Mouse (Mus musculus) heart, embryonic 15.5 days (tissue): Measurements from ENCODE around the gene Ubqln1. TPM values are rescaled to one million over a fixed set of nuclear protein-coding genes. Genes with fewer than 3 reads are reported as not detected.
A peak's percentile ranks its signal among the peaks of the same experiment; 100 is the strongest.

Source experiments
- ATAC-seq: fragments of 200-750 bp; cut with Nextera tagmentation; replicated peaks from 2 replicates; pipeline ENCODE4 v1.8.0; 2017; ENCODE audit warnings: low read depth, moderate TSS enrichment; ENCODE audit not compliant: insufficient number of reproducible peaks, insufficient read depth, low FRiP score
- H3K27ac ChIP-seq: fragments of 300-500 bp; sonication (generic); 2 replicates; pipeline ENCODE4 v1.5.1; 2015; ENCODE audit warnings: mild to moderate bottlenecking, inconsistent platforms
- H3K27me3 ChIP-seq: fragments of 300-500 bp; sonication (generic); 2 replicates; pipeline ENCODE4 v1.6.1; 2015; ENCODE audit warnings: inconsistent platforms
- H3K36me3 ChIP-seq: fragments of 300-500 bp; sonication (generic); 2 replicates; pipeline ENCODE4 v1.6.1; 2015; ENCODE audit warnings: mild to moderate bottlenecking, inconsistent platforms
- H3K4me1 ChIP-seq: fragments of 300-500 bp; sonication (generic); replicated peaks from 2 replicates; pipeline ENCODE4 v1.6.1; 2015; ENCODE audit warnings: inconsistent platforms
- H3K4me2 ChIP-seq: fragments of 300-500 bp; sonication (generic); 2 replicates; pipeline ENCODE4 v1.6.1; 2015; ENCODE audit warnings: inconsistent platforms, mild to moderate bottlenecking, moderate library complexity
- H3K4me3 ChIP-seq: fragments of 300-500 bp; sonication (generic); 2 replicates; pipeline ENCODE4 v1.5.1; 2015; ENCODE audit warnings: mild to moderate bottlenecking, inconsistent platforms
- H3K9ac ChIP-seq: fragments of 300-500 bp; sonication (generic); 2 replicates; pipeline ENCODE4 v1.6.1; 2015; ENCODE audit warnings: mild to moderate bottlenecking, inconsistent platforms
- H3K9me3 ChIP-seq: fragments of 300-500 bp; sonication (generic); replicated peaks from 2 replicates; pipeline ENCODE4 v1.6.1; 2016; ENCODE audit warnings: inconsistent platforms
- WGBS: fragments of 180-500 bp; shearing (Covaris S2); methylation state at CpG from one replicate; pipeline ENCODE4 v1.1.7; 2015; ENCODE audit warnings: mixed read lengths; 5-methylcytosine and 5-hydroxymethylcytosine counted together
- polyA plus RNA-seq: library from polyadenylated mRNA; unstranded; fragments of >200 nt; fragmentation: Nextera tagmentation; extraction: Ambion mirVana; gene quantifications from 2 replicates; pipeline ENCODE4 v1.2.1, GENCODE M21; 2015

The Ubqln1 gene
- polyA plus RNA-seq, 1 experiment from 2014 or later, result 68.4 TPM

DNA sequence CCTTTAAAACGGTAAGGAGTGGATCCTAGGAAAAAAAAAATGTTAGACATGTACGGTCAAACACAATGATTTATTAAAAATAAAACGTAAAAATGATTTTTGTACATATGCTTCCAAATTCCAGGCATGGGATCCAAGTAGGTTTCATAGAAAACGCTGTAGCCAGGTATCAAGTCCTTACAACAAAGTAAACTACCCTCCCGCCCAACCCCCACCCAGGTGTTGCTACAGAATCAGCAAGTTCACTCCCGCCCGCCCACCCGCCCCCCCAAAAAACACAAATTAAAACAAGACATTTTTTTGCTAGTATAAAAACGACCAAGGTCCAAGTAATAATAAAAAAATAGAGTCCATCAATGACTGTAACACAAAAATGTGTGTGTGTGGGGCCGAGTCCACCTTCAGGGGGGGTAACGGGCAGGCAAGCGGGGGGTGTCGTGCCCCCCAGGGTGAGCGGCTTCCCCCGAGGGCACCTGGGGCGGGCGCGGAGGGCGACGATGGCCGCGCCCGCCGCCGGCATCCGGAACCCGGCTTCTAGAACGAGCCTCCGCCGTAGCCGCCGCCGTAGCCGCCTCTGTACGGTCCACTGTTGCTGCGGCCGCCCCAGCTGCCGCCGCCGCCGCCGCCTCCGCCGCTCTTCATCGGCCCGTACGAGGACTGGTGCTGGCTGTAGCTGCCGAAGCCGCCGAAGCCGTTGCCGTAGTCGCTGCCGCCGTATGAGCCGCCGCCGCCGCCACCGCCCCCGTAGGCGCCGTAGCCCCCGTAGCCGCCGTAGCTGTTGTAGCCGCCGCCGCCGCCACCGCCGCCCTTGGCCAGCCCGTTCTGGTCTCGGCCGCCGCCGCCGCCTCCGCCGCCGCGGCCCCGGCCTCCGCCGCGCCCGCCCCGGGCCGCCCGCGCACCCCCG, 88.3 kb downstream of the Ubqln1 start:
- Histone ChIP-seq H3K4me1 (peaks cover 37% of the 10 kb centered on the region), H3K36me3 (no peaks in the 10 kb centered on the region), H3K4me2 (peak overlapping the region; percentile 69), H3K27ac (peak overlapping the region; percentile 95), H3K9ac (peak overlapping the region; percentile 98), H3K9me3 (no peaks in the 10 kb centered on the region), H3K27me3 (no peaks in the 10 kb centered on the region), H3K4me3 (peak overlapping the region; percentile 92)
- no peak for ATAC-seq
- under 1% methylated on average over 57 of the region's 92 CpGs for WGBS

Other genes starting within 250 kb of the Ubqln1 start
- 7.1 and 7.2 TPM in 2 replicates for gene Klhl3, start 102.1 kb downstream of the Ubqln1 start, polyA plus RNA-seq
- 15.9 and 21.0 TPM in 2 replicates for gene Hnrnpa0, start 87.1 kb downstream of the Ubqln1 start, polyA plus RNA-seq
- gene Idnk, start 58.0 kb downstream of the Ubqln1 start, polyA plus RNA-seq, result 29.5 and 30.3 TPM in 2 replicates
- 22.2 and 27.4 TPM in 2 replicates for gene Gkap1, start 60.0 kb upstream of the Ubqln1 start, polyA plus RNA-seq
- 0.37 and 0.43 TPM in 2 replicates for gene Kif27, start 143.5 kb upstream of the Ubqln1 start, polyA plus RNA-seq
- gene 2210016F16Rik, start 169.6 kb upstream of the Ubqln1 start, polyA plus RNA-seq, result 26.3 and 27.7 TPM in 2 replicates
- gene Rmi1, start 186.6 kb upstream of the Ubqln1 start, polyA plus RNA-seq, result 18.5 and 19.2 TPM in 2 replicates
- gene Hnrnpk, start 187.7 kb upstream of the Ubqln1 start, polyA plus RNA-seq, result 888 and 900 TPM in 2 replicates